Mouse (Mus musculus): ENCODE results near the gene Tmem163. TPM values are rescaled to one million over a fixed set of nuclear protein-coding genes. Genes with fewer than 3 reads are reported as not detected.

The Tmem163 gene
- total and polyA plus RNA-seq, 2 experiments, result 0.09 to 0.35 TPM

DNA sequence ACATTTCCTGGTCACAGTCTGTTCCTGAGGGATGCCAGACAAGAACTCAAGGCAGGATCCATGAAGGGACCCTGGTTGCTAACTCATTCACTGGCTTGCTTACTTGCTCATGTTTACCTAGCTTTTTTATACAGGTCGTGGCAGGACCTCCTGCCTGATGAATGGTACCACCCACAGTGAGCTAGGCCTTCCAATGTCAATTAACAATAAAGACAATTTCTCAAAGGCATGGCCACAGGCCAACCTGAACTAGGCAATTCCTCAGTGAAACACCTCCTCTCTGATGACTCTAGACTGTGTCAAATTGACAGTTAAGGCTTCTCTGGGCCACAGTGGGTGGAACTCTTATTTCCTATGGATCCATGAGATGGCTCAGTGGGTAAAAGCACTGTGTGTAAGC is 136.6 kb downstream of the Tmem163 start:
- Histone ChIP-seq H3K27me3 (ENCODE audit: control insufficient read depth, insufficient read depth, low read length) (no peaks in the 10 kb centered on the region), H3K4me1 (ENCODE audit: control insufficient read depth, insufficient read depth, low read length) (no peaks in the 10 kb centered on the region), H3K9ac (ENCODE audit: low read depth, low read length) (no peak overlapping the region), H3K79me2 (ENCODE audit: control insufficient read depth, insufficient read depth, low read length) (no peaks in the 10 kb centered on the region), H3K4me3 (ENCODE audit: insufficient read depth, low read depth, low read length) (no peak overlapping the region), H3K27ac (replicated peaks; ENCODE audit: insufficient read depth, low read depth, low read length) (no peak overlapping the region), H3K36me3 (ENCODE audit: control insufficient read depth, insufficient read depth, low read length) (no peaks in the 10 kb centered on the region)
- WGBS, result 17% methylated on average over 1 of the region's 1 CpGs
- DNase-seq (ENCODE audit: extremely low read depth, low read depth, low spot score), result no peak
- no peak for TF ChIP-seq CTCF (IDR thresholded peaks at IDR 0.05; ENCODE audit: low read depth, low read length)
- TF ChIP-seq POLR2A (IDR thresholded peaks at IDR 0.05; ENCODE audit: extremely low read depth, insufficient read depth, low read length), result no peak

DNA sequence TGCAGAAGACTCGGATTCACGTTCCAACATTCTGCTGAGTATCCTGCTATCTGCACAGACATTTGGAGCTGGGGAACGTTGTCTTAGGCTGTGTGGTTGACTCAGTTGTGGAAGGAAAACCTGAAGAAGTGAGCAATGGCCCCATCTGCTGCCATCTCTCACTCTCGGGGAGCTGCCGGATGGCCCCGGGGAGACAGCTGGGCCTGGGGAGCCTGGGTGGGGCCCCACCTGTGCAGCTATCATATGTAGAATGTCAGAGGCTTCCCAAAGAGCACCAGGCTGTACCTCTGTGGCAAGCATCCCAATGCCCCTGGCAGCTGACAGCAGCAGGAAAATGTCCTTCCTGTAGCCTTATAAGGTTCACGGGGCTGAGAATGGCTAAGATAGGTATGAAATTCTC is 137.4 kb downstream of the Tmem163 start:
- TF ChIP-seq POLR2A (IDR thresholded peaks at IDR 0.05; ENCODE audit: extremely low read depth, insufficient read depth, low read length) (no peak), CTCF (IDR thresholded peaks at IDR 0.05; ENCODE audit: low read depth, low read length) (no peak)
- no peak for DNase-seq (ENCODE audit: extremely low read depth, low read depth, low spot score)
- Histone ChIP-seq H3K27ac (replicated peaks; ENCODE audit: insufficient read depth, low read depth, low read length) (no peak overlapping the region), H3K4me3 (ENCODE audit: insufficient read depth, low read depth, low read length) (no peak overlapping the region), H3K79me2 (ENCODE audit: control insufficient read depth, insufficient read depth, low read length) (no peaks in the 10 kb centered on the region), H3K9ac (ENCODE audit: low read depth, low read length) (no peak overlapping the region), H3K4me1 (ENCODE audit: control insufficient read depth, insufficient read depth, low read length) (no peaks in the 10 kb centered on the region), H3K27me3 (ENCODE audit: control insufficient read depth, insufficient read depth, low read length) (no peaks in the 10 kb centered on the region; the same call in 1 of the 2 replicates), H3K36me3 (ENCODE audit: control insufficient read depth, insufficient read depth, low read length) (no peaks in the 10 kb centered on the region)
- WGBS, result 87% methylated on average over 7 of the region's 7 CpGs

- WGBS, result 73% methylated on average over 4 of the region's 4 CpGs
- no peaks in the 10 kb centered on the region for H3K4me1 ChIP-seq (ENCODE audit: control insufficient read depth, insufficient read depth, low read length)
- TF ChIP-seq POLR2A (IDR thresholded peaks at IDR 0.05; ENCODE audit: extremely low read depth, insufficient read depth, low read length), result no peak
- no peak for TF ChIP-seq CTCF (IDR thresholded peaks at IDR 0.05; ENCODE audit: low read depth, low read length)
Measured at GRCm38 (mm10) chr1:127541522-127541921, 137.8 kb downstream of the Tmem163 start.

DNA sequence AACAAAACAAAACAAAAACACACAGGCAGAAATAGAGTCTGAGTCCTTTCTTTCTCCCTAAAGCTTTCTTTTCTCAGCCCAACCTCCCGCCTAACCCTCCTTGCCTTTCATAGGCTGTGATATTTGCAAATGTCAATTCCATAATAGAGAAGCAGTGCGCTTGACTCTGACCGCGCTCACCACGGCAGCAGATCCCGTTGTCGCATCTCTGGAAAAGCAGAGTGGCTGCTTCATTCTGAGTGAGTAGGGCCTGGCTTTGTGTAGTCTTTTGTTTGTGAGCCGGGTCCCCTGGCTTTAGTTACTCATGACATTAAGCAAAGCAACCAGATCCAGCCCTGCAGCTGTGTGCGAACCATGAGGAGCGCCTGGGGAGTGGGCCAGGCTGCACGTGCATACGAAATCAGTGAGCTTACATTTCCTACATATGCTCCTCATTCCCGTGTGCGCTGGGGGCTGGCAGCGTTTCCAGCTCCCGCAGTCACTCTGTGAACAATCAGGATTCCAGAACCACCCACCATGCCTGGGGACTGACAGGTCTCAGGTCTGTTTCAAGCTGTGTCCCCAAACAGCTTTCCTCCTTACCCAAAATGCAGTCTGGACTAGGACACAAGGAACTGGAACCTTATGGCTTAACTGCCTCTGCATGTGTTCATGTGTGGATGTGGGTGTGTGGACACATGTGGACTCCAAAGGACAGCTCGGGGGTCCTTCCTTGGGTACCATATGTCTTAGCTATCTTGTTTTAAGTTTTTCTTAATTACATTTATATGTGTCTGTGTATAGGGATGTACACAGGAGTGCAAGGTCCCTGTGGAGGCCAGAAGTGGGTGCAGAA is 141.9 kb downstream of the Tmem163 start:
- H3K36me3 ChIP-seq (ENCODE audit: control insufficient read depth, insufficient read depth, low read length), result no peaks in the 10 kb centered on the region
- DNase-seq (ENCODE audit: extremely low read depth, low read depth, low spot score), result no peak
- no peak overlapping the region for H3K4me3 ChIP-seq (ENCODE audit: insufficient read depth, low read depth, low read length)
- H3K27ac ChIP-seq (replicated peaks; ENCODE audit: insufficient read depth, low read depth, low read length), result no peak overlapping the region
- H3K9ac ChIP-seq (ENCODE audit: low read depth, low read length), result no peak overlapping the region
- H3K4me1 ChIP-seq (ENCODE audit: control insufficient read depth, insufficient read depth, low read length), result no peaks in the 10 kb centered on the region
- 45% methylated on average over 17 of the region's 17 CpGs for WGBS
- no peaks in the 10 kb centered on the region; the same call in 1 of the 2 replicates for H3K27me3 ChIP-seq (ENCODE audit: control insufficient read depth, insufficient read depth, low read length)
- no peak for TF ChIP-seq POLR2A (IDR thresholded peaks at IDR 0.05; ENCODE audit: extremely low read depth, insufficient read depth, low read length)
- no peak for TF ChIP-seq CTCF (IDR thresholded peaks at IDR 0.05; ENCODE audit: low read depth, low read length)
- no peaks in the 10 kb centered on the region for H3K79me2 ChIP-seq (ENCODE audit: control insufficient read depth, insufficient read depth, low read length)

More at GRCm38 (mm10) chr1:127541522-127541921, 137.8 kb downstream of the Tmem163 start:
- Histone ChIP-seq H3K9ac (ENCODE audit: low read depth, low read length) (no peak overlapping the region), H3K79me2 (ENCODE audit: control insufficient read depth, insufficient read depth, low read length) (no peaks in the 10 kb centered on the region), H3K27ac (replicated peaks; ENCODE audit: insufficient read depth, low read depth, low read length) (no peak overlapping the region), H3K36me3 (ENCODE audit: control insufficient read depth, insufficient read depth, low read length) (no peaks in the 10 kb centered on the region), H3K27me3 (ENCODE audit: control insufficient read depth, insufficient read depth, low read length) (no peaks in the 10 kb centered on the region; the same call in 1 of the 2 replicates), H3K4me3 (ENCODE audit: insufficient read depth, low read depth, low read length) (no peak overlapping the region)
- no peak for DNase-seq (ENCODE audit: extremely low read depth, low read depth, low spot score)

GRCm38 (mm10) chr1:127536448-127536847 is 142.9 kb downstream of the Tmem163 start:
- no peak overlapping the region for H3K9ac ChIP-seq (ENCODE audit: low read depth, low read length)
- 53% methylated on average over 5 of the region's 5 CpGs for WGBS
- no peak overlapping the region for H3K27ac ChIP-seq (replicated peaks; ENCODE audit: insufficient read depth, low read depth, low read length)
- no peaks in the 10 kb centered on the region for H3K36me3 ChIP-seq (ENCODE audit: control insufficient read depth, insufficient read depth, low read length)
- DNase-seq (ENCODE audit: extremely low read depth, low read depth, low spot score), result no peak
- no peaks in the 10 kb centered on the region; the same call in 1 of the 2 replicates for H3K27me3 ChIP-seq (ENCODE audit: control insufficient read depth, insufficient read depth, low read length)
- TF ChIP-seq CTCF (IDR thresholded peaks at IDR 0.05; ENCODE audit: low read depth, low read length), result no peak
- no peak for TF ChIP-seq POLR2A (IDR thresholded peaks at IDR 0.05; ENCODE audit: extremely low read depth, insufficient read depth, low read length)
- no peaks in the 10 kb centered on the region for H3K79me2 ChIP-seq (ENCODE audit: control insufficient read depth, insufficient read depth, low read length)
- no peak overlapping the region for H3K4me3 ChIP-seq (ENCODE audit: insufficient read depth, low read depth, low read length)
- no peaks in the 10 kb centered on the region for H3K4me1 ChIP-seq (ENCODE audit: control insufficient read depth, insufficient read depth, low read length)

GRCm38 (mm10) chr1:127531723-127532122 is 147.6 kb downstream of the Tmem163 start:
- Histone ChIP-seq H3K36me3 (ENCODE audit: control insufficient read depth, insufficient read depth, low read length) (no peaks in the 10 kb centered on the region), H3K27ac (replicated peaks; ENCODE audit: insufficient read depth, low read depth, low read length) (no peak overlapping the region), H3K4me1 (ENCODE audit: control insufficient read depth, insufficient read depth, low read length) (no peaks in the 10 kb centered on the region), H3K9ac (ENCODE audit: low read depth, low read length) (no peak overlapping the region), H3K27me3 (ENCODE audit: control insufficient read depth, insufficient read depth, low read length) (no peaks in the 10 kb centered on the region), H3K79me2 (ENCODE audit: control insufficient read depth, insufficient read depth, low read length) (no peaks in the 10 kb centered on the region), H3K4me3 (ENCODE audit: insufficient read depth, low read depth, low read length) (no peak overlapping the region)
- WGBS, result 62% methylated on average over 5 of the region's 5 CpGs
- DNase-seq (ENCODE audit: extremely low read depth, low read depth, low spot score), result no peak
- TF ChIP-seq POLR2A (IDR thresholded peaks at IDR 0.05; ENCODE audit: extremely low read depth, insufficient read depth, low read length) (no peak), CTCF (IDR thresholded peaks at IDR 0.05; ENCODE audit: low read depth, low read length) (no peak)
